Mouse (Mus musculus): Measurements from ENCODE around the gene Lhfpl2. TPM values are rescaled to one million over a fixed set of nuclear protein-coding genes. Genes with fewer than 3 reads are reported as not detected.
A peak's percentile ranks its signal among the peaks of the same experiment; 100 is the strongest.

Gene Lhfpl2
- polyA plus RNA-seq, 1 experiment from 2014 or later: 22.3 TPM

DNA sequence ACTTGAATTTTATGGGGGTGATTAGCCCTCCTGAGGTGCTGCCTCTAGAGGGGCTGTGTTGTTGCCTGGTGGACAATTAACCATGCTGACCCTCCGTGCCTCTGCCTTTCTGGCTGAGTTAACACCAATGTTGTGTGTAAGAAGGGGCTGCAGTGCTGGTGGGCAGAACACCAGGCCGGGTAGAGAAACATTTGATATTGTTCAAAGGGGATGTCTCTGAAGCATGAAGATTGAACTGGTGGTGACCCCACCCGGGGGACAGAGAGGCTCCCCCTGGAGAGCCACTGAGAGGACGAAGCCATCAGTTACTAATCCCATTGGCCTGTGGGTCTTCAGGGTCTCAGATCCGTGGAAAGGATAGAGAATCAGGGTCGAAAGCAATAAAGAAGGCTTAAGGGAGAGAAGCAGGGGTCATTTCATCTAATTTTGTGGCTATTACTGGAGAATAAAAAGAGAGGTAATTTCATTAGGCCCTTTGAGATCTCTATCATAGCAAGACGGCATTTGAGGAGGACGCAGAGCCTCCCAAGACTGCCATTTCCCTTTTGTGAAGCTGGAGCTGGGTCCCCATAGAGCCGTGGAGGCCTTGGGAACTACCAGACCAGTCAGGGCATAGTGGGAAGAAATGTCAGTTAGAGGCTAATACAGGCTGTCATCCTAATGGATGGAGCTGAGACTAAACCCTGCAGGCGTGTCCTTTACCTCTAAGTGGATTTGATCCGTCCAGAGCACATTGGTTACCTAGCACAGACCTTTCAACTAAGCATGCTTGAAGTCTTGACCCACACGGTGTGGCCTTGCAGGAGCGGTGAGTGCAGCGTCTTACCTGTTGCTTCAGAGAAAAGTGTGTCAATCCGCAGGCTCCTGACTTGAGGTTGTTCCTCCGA, 12.1 kb downstream of the Lhfpl2 start:
- ATAC-seq (ENCODE audit: low FRiP score, low read depth): peak; percentile 53; the same call in 1 of the 2 replicates
- peaks cover 28% of the 10 kb centered on the region for H3K4me1 ChIP-seq

DNA sequence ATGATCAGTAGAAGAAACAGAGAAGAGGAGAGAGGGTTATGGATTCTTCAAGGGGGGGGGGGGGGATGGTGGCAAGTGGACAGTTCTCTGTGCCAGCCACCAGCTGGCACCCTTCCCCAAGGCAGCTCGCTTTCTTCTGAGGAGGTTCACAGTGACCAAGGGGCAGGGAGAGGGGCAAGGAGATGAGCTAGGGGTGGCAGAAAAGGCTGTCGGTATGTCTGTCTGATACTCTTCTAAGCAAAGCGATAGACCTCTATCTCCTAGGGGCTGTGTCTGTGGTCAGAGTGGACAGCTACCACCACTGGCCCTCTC, 12.7 kb downstream of the Lhfpl2 start:
- H3K4me2 ChIP-seq (replicated peaks): no peak overlapping the region
- no peak overlapping the region for H3K27ac ChIP-seq (replicated peaks)
- WGBS: 63% methylated on average over 2 of the region's 3 CpGs
- no peak overlapping the region for H3K9ac ChIP-seq (replicated peaks)
- no peaks in the 10 kb centered on the region for H3K9me3 ChIP-seq
- no peak overlapping the region for H3K4me3 ChIP-seq
- ATAC-seq (ENCODE audit: low FRiP score, low read depth): no peak
- H3K4me1 ChIP-seq: peaks cover 22% of the 10 kb centered on the region
- H3K27me3 ChIP-seq: peaks cover 95% of the 10 kb centered on the region
- H3K36me3 ChIP-seq: no peaks in the 10 kb centered on the region

More for the DNA sequence above, 12.1 kb downstream of the Lhfpl2 start:
- peaks cover 95% of the 10 kb centered on the region for H3K27me3 ChIP-seq
- 21% methylated on average over 16 of the region's 16 CpGs for WGBS
- H3K4me2 ChIP-seq (replicated peaks): no peak overlapping the region
- no peak overlapping the region for H3K27ac ChIP-seq (replicated peaks)
- H3K9me3 ChIP-seq: no peaks in the 10 kb centered on the region
- H3K9ac ChIP-seq (replicated peaks): no peak overlapping the region
- no peak overlapping the region for H3K4me3 ChIP-seq
- no peaks in the 10 kb centered on the region for H3K36me3 ChIP-seq

DNA sequence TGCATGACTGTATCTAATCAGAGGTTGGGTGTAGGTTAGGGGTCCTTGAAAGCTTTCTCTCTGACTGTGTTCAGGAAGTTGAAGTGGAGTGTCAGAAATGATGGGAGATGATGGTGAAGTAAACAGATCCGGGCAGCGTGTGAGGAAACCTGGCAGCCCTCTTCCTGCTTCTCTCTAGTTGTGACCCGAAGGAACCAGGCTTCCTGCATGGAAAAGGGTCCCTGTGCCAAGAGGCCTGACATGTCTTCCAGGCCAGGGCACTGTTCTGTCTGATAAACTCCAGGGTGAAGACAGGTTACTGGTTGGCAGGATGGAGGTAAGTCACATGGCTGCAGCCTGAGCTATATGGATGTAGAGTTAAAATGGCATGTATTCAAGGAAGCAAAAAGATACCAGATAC, 13.3 kb downstream of the Lhfpl2 start:
- H3K36me3 ChIP-seq: no peaks in the 10 kb centered on the region
- H3K9me3 ChIP-seq: no peaks in the 10 kb centered on the region
- H3K27me3 ChIP-seq: peaks cover 95% of the 10 kb centered on the region
- H3K9ac ChIP-seq (replicated peaks): no peak overlapping the region
- ATAC-seq (ENCODE audit: low FRiP score, low read depth): no peak
- no peak overlapping the region for H3K4me3 ChIP-seq
- WGBS: 84% methylated on average over 3 of the region's 3 CpGs
- no peak overlapping the region for H3K4me2 ChIP-seq (replicated peaks)
- H3K27ac ChIP-seq (replicated peaks): no peak overlapping the region
- H3K4me1 ChIP-seq: peaks cover 20% of the 10 kb centered on the region

DNA sequence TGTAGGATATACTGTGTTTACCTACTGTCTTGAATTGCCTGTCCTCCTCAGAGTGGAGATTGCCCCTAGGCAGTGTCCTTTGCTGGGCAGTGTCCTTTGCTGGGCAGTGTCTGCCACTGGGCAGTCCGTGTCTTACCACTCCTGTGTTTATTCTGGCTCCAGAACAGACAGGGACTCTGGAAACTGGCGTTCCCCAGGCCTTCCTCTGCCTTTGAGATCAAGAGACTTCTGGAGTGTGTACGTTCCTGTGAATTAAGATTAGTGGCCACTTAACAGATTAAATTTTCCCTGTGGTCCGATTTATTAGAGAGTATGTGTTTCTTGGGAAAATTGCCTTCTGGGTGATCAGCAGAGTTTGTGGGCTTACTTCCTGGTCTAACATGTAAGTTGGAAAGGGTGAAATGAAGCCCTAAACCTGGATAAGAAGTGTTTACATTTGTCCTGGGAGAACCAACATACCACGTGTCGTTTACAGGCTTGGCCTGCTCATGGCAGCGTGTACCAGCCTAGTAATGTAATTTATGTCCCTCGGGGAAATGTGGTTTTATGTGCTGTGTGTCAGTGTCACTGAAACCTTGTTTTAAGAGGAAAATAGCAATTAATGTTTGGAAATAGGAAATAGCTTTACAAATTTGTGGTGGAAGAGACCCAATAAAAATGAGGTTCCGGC, 15.6 kb downstream of the Lhfpl2 start:
- 59% methylated on average over 9 of the region's 9 CpGs for WGBS
- Histone ChIP-seq H3K9ac (replicated peaks) (no peak overlapping the region), H3K4me1 (peaks cover 34% of the 10 kb centered on the region), H3K9me3 (no peaks in the 10 kb centered on the region), H3K36me3 (no peaks in the 10 kb centered on the region), H3K4me2 (replicated peaks) (no peak overlapping the region), H3K27ac (replicated peaks) (no peak overlapping the region), H3K27me3 (peaks cover 86% of the 10 kb centered on the region), H3K4me3 (no peak overlapping the region)
- no peak for ATAC-seq (ENCODE audit: low FRiP score, low read depth)

DNA sequence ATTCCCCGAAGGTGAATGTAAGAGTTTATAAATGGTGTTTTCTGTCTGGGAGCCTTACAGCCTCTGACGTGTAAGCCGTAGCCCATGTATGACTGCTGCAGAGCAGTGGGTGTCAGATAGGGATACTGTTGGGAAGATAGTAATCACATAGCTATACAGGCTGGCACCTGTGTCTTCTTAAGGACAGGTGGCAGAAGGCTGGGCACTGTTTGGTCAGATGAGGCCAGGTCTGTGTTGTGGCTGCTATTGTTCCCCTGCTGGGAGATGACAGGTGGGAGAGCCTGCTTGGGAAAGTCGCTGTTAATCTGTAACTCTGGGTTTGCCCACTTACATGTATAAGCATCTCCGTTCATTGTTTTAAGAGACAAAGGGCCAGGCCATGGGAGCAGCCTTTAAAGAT, 16.1 kb downstream of the Lhfpl2 start:
- no peaks in the 10 kb centered on the region for H3K36me3 ChIP-seq
- no peak for ATAC-seq (ENCODE audit: low FRiP score, low read depth)
- 59% methylated on average over 5 of the region's 5 CpGs for WGBS
- H3K27me3 ChIP-seq: peaks cover 83% of the 10 kb centered on the region
- H3K4me3 ChIP-seq: no peak overlapping the region
- no peak overlapping the region for H3K4me2 ChIP-seq (replicated peaks)
- H3K9ac ChIP-seq (replicated peaks): no peak overlapping the region
- H3K9me3 ChIP-seq: no peaks in the 10 kb centered on the region
- H3K27ac ChIP-seq (replicated peaks): no peak overlapping the region
- H3K4me1 ChIP-seq: peaks cover 34% of the 10 kb centered on the region

DNA sequence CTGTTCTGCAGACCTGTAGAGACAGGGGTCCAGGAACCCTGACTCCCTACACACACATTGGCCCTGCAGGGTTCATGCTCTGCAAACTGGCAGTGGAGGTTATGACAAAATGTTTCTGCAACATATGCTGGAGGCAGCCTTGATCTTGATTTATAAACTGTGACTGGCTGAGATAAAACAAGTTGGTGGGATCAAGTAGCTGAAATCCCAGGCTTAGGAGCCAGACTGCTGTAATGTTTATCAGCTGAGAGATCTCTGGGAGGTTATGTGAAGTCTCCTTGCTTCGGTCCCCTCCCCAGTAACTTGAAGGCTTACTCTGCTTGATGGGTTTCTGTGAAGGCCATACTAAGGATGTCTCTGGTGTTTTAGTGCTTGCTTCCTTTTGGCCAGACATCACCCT, 17.6 kb downstream of the Lhfpl2 start:
- no peaks in the 10 kb centered on the region for H3K9me3 ChIP-seq
- H3K9ac ChIP-seq (replicated peaks): no peak overlapping the region
- H3K4me1 ChIP-seq: peaks cover 22% of the 10 kb centered on the region
- H3K4me3 ChIP-seq: no peak overlapping the region
- H3K27me3 ChIP-seq: peaks cover 78% of the 10 kb centered on the region
- no peak overlapping the region for H3K27ac ChIP-seq (replicated peaks)
- 89% methylated on average over 1 of the region's 1 CpGs for WGBS
- no peaks in the 10 kb centered on the region for H3K36me3 ChIP-seq
- no peak overlapping the region for H3K4me2 ChIP-seq (replicated peaks)
- ATAC-seq (ENCODE audit: low FRiP score, low read depth): no peak

GRCm38 (mm10) chr13:94077136-94078018, 19.8 kb downstream of the Lhfpl2 start:
- H3K4me2 ChIP-seq (replicated peaks): no peak overlapping the region
- no peak overlapping the region for H3K4me3 ChIP-seq
- no peaks in the 10 kb centered on the region for H3K9me3 ChIP-seq
- ATAC-seq (ENCODE audit: low FRiP score, low read depth): peak; percentile 63; the same call in 1 of the 2 replicates
- H3K9ac ChIP-seq (replicated peaks): no peak overlapping the region
- H3K27ac ChIP-seq (replicated peaks): no peak overlapping the region
- H3K4me1 ChIP-seq: peaks cover 22% of the 10 kb centered on the region
- H3K36me3 ChIP-seq: no peaks in the 10 kb centered on the region
- WGBS: 37% methylated on average over 14 of the region's 14 CpGs
- H3K27me3 ChIP-seq: peaks cover 56% of the 10 kb centered on the region

GRCm38 (mm10) chr13:94083196-94083595, 25.6 kb downstream of the Lhfpl2 start:
- no peak overlapping the region for H3K4me2 ChIP-seq (replicated peaks)
- peaks cover 7% of the 10 kb centered on the region for H3K27me3 ChIP-seq
- 58% methylated on average over 8 of the region's 8 CpGs for WGBS
- H3K36me3 ChIP-seq: no peaks in the 10 kb centered on the region
- no peaks in the 10 kb centered on the region for H3K9me3 ChIP-seq
- no peak overlapping the region for H3K9ac ChIP-seq (replicated peaks)
- no peak overlapping the region for H3K27ac ChIP-seq (replicated peaks)
- ATAC-seq (ENCODE audit: low FRiP score, low read depth): no peak
- no peaks in the 10 kb centered on the region for H3K4me1 ChIP-seq
- H3K4me3 ChIP-seq: no peak overlapping the region

DNA sequence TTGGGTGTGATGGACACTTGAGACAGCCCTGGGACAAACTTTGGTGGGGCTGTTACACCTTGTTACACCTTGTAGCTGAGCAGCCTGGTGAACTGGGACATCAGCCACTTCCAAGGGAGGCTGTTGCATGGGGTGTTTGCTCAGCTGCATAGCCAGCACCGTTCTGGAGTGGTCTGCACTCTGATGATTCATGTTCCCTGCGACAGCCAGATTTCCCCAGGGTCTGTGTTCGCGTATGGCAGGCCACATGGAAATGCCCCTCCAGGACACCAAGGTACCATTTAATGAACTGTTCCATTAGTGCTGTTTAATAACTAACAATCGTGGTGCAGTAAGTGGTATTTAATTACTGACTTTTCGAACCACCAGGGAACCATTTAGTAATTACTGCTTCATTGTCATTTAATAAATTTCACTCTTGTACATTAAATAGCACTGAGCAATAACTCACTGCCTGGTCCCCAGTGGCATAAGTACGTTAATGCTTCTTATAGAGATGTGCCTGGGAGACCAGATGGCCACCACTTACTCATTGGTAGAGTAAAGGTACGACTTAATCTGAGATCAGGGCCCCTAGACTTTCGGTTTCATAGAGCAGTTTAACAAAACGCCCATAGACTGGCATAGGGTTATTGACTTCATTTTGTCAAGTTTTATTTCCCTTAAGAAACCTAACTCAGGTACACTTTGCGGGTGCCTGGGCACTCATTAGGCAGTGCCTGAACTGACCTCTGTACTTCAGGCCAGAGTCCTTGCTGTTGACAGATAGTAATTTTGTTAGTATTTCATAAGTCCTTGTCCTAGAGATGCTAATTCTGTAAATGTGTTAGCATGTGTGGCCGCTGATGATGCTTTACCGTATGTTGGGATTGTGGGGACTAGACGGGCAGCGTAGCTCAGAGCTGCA, 26.9 kb downstream of the Lhfpl2 start:
- Histone ChIP-seq H3K4me1 (no peaks in the 10 kb centered on the region), H3K4me2 (replicated peaks) (no peak overlapping the region), H3K27me3 (no peaks in the 10 kb centered on the region), H3K9me3 (no peaks in the 10 kb centered on the region), H3K36me3 (no peaks in the 10 kb centered on the region), H3K4me3 (no peak overlapping the region), H3K9ac (replicated peaks) (no peak overlapping the region), H3K27ac (replicated peaks) (no peak overlapping the region)
- 78% methylated on average over 15 of the region's 15 CpGs for WGBS
- ATAC-seq (ENCODE audit: low FRiP score, low read depth): no peak

- H3K4me3 ChIP-seq: no peak overlapping the region
- H3K9me3 ChIP-seq: no peaks in the 10 kb centered on the region
- 94% methylated on average over 12 of the region's 12 CpGs for WGBS
- H3K4me2 ChIP-seq (replicated peaks): no peak overlapping the region
- H3K36me3 ChIP-seq: no peaks in the 10 kb centered on the region
- no peaks in the 10 kb centered on the region for H3K4me1 ChIP-seq
- ATAC-seq (ENCODE audit: low FRiP score, low read depth): no peak
- H3K27me3 ChIP-seq: no peaks in the 10 kb centered on the region
- H3K9ac ChIP-seq (replicated peaks): no peak overlapping the region
- H3K27ac ChIP-seq (replicated peaks): no peak overlapping the region
Observed at GRCm38 (mm10) chr13:94086090-94086808, 28.7 kb downstream of the Lhfpl2 start.

DNA sequence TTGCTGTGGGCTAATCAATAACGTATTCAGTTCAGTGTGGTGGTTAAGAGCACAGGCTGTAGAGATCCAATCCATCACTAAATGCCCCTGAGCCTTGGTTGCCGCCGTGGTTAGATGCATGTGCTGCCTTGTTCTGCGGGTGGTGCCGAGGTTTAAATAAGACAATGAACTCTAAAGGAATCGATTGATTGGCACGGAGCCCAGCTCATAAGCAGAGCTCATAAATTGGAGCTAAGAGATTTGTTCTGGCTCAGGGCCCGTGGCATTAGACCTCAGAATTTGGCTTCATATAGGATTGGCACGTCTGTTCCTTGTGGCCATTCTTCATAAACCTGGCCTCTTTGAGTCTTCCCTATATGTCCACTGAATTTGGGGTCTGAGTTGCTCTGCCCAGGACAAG, 29.5 kb downstream of the Lhfpl2 start:
- 82% methylated on average over 9 of the region's 9 CpGs for WGBS
- Histone ChIP-seq H3K27ac (replicated peaks) (no peak overlapping the region), H3K4me3 (no peak overlapping the region), H3K9me3 (no peaks in the 10 kb centered on the region), H3K27me3 (no peaks in the 10 kb centered on the region), H3K4me2 (replicated peaks) (no peak overlapping the region), H3K9ac (replicated peaks) (no peak overlapping the region), H3K36me3 (no peaks in the 10 kb centered on the region), H3K4me1 (no peaks in the 10 kb centered on the region)
- no peak for ATAC-seq (ENCODE audit: low FRiP score, low read depth)

Measured in midbrain, embryonic 12.5 days (tissue).